Mouse (Mus musculus) liver, adult 2 months (tissue): ENCODE results near the gene Lmf1.

ENCODE experiments used
- CTCF ChIP-seq: fragments of 200-500 bp; IDR thresholded peaks from 2 replicates; pipeline ENCODE4 v1.5.1; 2011; ENCODE audit warnings: low read depth, low read length, control low read depth
- POLR2A ChIP-seq: fragments of 200-500 bp; IDR thresholded peaks from 2 replicates; pipeline ENCODE4 v1.6.1; 2011; ENCODE audit warnings: low read length, control low read depth; ENCODE audit not compliant: insufficient read depth; ENCODE audit errors: extremely low read depth

- TF ChIP-seq POLR2A (no peak), CTCF (no peak)
Measured at GRCm38 (mm10) chr17:25540731-25541130, 38.2 kb upstream of the Lmf1 start.
